Mouse (Mus musculus) mammary gland, adult 2 months (tissue): Measurements from ENCODE around the gene Ndufc1. TPM values are rescaled to one million over a fixed set of nuclear protein-coding genes. Genes with fewer than 3 reads are reported as not detected.

Source experiments
- polyA plus RNA-seq: library from polyadenylated mRNA; depleted of rRNA; stranded (reverse); fragments of >200 nt; gene quantifications from 2 replicates; pipeline ENCODE4 v1.2.3, GENCODE M21; 2012; ENCODE audit warnings: low replicate concordance; rRNA removed

Gene Ndufc1
- polyA plus RNA-seq: 177 and 181 TPM in 2 replicates

DNA sequence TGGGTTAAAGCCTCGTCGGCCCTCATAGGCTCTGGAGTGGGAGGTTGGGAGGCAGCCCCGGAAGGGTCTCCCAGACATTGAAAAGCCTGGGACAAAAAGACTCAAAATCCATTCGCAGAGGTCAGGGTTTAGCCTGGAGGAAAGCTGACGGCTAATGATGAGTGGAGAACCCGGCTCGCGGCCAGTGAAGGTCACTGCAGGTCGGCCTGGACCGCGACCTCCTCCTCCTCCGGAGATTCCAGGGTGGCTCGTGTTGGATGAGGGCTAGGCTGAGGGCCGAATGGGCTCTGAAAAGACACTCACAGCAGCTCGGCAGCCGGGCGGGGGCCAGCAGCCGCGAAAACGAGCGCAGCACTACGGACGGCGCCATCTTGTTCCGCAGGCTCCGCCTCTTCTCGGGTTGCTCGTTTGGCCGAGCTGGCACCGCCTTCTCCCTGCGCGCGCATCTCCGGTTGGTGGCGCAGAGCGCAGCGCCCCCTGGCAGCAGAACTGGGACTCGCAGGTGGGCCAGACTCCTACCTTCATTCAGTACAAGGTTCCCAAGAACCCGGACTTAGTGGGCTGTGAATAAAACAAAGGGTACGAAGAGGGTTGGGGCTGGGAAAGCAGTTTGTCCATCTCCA lies at the start of gene Ndufc1:
Gene Ndufc1, minus strand, starts transcription at position 428 of the 623 bp plus-strand sequence.

DNA sequence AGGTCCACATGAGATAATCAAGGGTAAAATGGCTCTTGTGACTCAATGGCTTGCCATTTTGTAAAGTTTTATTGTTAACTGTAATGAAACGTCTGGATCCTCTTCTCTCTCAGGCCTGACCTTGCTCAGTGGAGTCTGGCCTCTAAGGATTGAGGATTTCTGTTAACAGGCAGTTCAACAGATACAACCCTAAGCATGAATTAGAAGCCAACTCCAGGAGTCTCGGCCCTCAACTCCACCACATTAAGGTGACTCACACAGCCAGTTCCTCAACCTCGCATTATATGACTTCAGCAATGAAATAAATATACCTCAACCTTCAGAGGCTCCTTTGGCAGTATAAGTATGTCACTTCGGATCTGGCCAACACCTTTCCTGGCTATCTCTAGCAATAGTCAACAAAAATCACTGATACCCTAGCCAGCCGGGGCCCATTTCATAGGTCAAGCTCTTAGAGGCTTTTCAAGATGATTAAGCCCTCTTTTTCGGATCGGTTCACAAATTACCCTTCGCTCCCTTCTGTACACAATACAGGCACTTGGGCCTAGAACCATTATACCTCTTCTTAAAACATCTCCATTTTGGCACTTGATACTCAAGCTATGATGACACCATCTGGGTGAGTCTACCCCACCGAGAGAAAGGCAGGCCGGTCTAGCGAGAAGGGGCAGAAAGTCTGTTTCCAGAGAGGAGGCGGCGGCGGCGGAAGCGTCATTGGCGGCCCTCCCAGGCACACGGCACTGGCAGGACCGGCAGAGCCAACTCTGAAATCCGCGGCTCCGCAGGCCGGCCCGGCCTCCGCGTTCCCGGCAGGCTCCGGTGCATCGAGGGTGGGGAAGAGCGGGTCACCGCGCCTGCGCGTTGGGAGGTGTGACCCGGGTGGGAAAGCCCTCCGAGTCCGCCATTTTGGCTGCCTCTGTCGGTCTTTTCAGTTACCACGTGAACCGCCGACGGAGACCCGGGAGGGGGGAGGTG lies 6.6 kb upstream of the Ndufc1 start, which contains the start of gene Naa15:
Gene Naa15, plus strand, starts transcription at position 51 of the 975 bp plus-strand sequence.

DNA sequence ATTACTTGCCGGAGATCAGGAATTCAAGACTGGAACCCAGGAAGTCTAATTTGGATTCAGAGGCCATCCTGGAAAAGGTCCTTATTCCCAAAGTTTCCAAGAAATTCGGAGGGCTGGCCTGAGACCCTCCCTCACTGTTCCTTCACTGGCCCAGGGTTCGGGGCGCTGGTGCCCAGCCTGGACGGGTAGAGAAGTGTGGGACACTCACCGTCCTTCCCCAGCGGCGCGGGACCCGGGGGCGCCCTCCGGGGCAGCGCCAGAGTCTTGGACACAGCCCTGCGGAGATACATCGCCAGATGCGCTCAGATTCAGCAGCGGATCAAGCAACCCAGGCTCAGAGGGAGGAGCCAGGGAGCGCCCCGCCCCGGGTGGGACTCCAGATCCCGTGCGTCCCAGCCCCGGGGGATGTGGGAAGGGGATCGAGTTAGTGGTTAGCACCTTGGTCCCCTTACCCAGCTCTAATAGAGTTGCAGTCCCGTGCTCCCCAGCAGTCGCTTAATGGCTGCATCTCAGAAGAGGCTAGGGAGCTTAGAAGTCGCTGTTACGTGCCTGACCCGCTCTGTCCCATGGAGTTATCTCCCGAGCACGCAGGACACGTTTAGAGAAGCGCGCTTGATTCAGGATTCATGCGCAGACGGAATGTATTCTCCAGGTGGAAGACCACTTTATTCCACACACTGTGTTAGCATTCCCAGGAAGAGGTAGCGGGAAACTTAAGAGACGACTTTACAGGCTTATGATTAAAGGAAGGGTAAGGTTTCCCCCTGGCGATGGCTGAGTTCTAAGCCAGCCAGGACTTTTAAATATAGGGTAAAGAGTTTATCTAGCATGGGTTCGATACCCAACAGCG lies 12.3 kb downstream of the Ndufc1 start, which contains the start of gene Mgarp:
Gene Mgarp, minus strand, starts transcription at position 520 of the 850 bp plus-strand sequence.

Other genes starting within 250 kb of the Ndufc1 start
- 19.4 and 21.1 TPM in 2 replicates for gene Noct, start 184.5 kb downstream of the Ndufc1 start, polyA plus RNA-seq
- 50.0 and 53.9 TPM in 2 replicates for gene Elf2, start 68.3 kb downstream of the Ndufc1 start, polyA plus RNA-seq
- 0.22 and 0.24 TPM in 2 replicates for gene Mgarp, start 12.2 kb downstream of the Ndufc1 start, polyA plus RNA-seq
- 1.7 and 4.9 TPM in 2 replicates for gene Naa15, start 6.2 kb upstream of the Ndufc1 start, polyA plus RNA-seq
- 11.8 and 14.6 TPM in 2 replicates for gene Rab33b, start 74.9 kb upstream of the Ndufc1 start, polyA plus RNA-seq
- gene Setd7, start 151.9 kb upstream of the Ndufc1 start, polyA plus RNA-seq: 19.2 and 38.1 TPM in 2 replicates